Mouse (Mus musculus): ENCODE data around the gene Dtx1.

The Dtx1 gene

GRCm38 (mm10) chr5:120704421-120704820, 7.3 kb downstream of the Dtx1 start:
- no peak for DNase-seq (ENCODE audit: low read depth, low spot score)

- no peak for DNase-seq (ENCODE audit: low read depth, low spot score)
Observed at GRCm38 (mm10) chr5:120703660-120704059, 8.1 kb downstream of the Dtx1 start.

- no peak for DNase-seq (ENCODE audit: low read depth, low spot score)
Observed at GRCm38 (mm10) chr5:120702969-120703368, 8.8 kb downstream of the Dtx1 start.

- no peak for DNase-seq (ENCODE audit: low read depth, low spot score)
Observed at GRCm38 (mm10) chr5:120702421-120702820, 9.3 kb downstream of the Dtx1 start.

GRCm38 (mm10) chr5:120700996-120701790, 10.5 kb downstream of the Dtx1 start:
- no peak for DNase-seq (ENCODE audit: low read depth, low spot score)

GRCm38 (mm10) chr5:120698801-120699391, 12.8 kb downstream of the Dtx1 start:
- DNase-seq (ENCODE audit: low read depth, low spot score): no peak

GRCm38 (mm10) chr5:120698181-120698580, 13.5 kb downstream of the Dtx1 start:
- DNase-seq (ENCODE audit: low read depth, low spot score): no peak

- DNase-seq (ENCODE audit: low read depth, low spot score): no peak
Observed at GRCm38 (mm10) chr5:120696865-120697264, 14.9 kb downstream of the Dtx1 start.

GRCm38 (mm10) chr5:120696057-120696743, 15.5 kb downstream of the Dtx1 start:
- DNase-seq (ENCODE audit: low read depth, low spot score): no peak

- DNase-seq (ENCODE audit: low read depth, low spot score): no peak
Observed at GRCm38 (mm10) chr5:120694695-120695074, 17.0 kb downstream of the Dtx1 start.

- no peak for DNase-seq (ENCODE audit: low read depth, low spot score)
Observed at GRCm38 (mm10) chr5:120693931-120694694, 17.6 kb downstream of the Dtx1 start.

GRCm38 (mm10) chr5:120692034-120692433, 19.7 kb downstream of the Dtx1 start:
- no peak for DNase-seq (ENCODE audit: low read depth, low spot score)

GRCm38 (mm10) chr5:120690417-120690816, 21.3 kb downstream of the Dtx1 start:
- no peak for DNase-seq (ENCODE audit: low read depth, low spot score)

- no peak for DNase-seq (ENCODE audit: low read depth, low spot score)
Observed at GRCm38 (mm10) chr5:120688434-120688833, 23.3 kb downstream of the Dtx1 start.

GRCm38 (mm10) chr5:120687897-120688296, 23.8 kb downstream of the Dtx1 start:
- DNase-seq (ENCODE audit: low read depth, low spot score): no peak

GRCm38 (mm10) chr5:120687484-120687851, 24.3 kb downstream of the Dtx1 start:
- no peak for DNase-seq (ENCODE audit: low read depth, low spot score)

GRCm38 (mm10) chr5:120686749-120687483, 24.8 kb downstream of the Dtx1 start:
- DNase-seq (ENCODE audit: low read depth, low spot score): no peak

GRCm38 (mm10) chr5:120685678-120686077, 26.0 kb downstream of the Dtx1 start:
- DNase-seq (ENCODE audit: low read depth, low spot score): no peak

GRCm38 (mm10) chr5:120682982-120683771, 28.6 kb downstream of the Dtx1 start:
- DNase-seq (ENCODE audit: low read depth, low spot score): no peak

- DNase-seq (ENCODE audit: low read depth, low spot score): no peak
Observed at GRCm38 (mm10) chr5:120680918-120681317, 30.8 kb downstream of the Dtx1 start.

Measured in 3T3-L1 (cell line).